Mouse (Mus musculus): Measurements from ENCODE around the gene Tusc2.

DNA sequence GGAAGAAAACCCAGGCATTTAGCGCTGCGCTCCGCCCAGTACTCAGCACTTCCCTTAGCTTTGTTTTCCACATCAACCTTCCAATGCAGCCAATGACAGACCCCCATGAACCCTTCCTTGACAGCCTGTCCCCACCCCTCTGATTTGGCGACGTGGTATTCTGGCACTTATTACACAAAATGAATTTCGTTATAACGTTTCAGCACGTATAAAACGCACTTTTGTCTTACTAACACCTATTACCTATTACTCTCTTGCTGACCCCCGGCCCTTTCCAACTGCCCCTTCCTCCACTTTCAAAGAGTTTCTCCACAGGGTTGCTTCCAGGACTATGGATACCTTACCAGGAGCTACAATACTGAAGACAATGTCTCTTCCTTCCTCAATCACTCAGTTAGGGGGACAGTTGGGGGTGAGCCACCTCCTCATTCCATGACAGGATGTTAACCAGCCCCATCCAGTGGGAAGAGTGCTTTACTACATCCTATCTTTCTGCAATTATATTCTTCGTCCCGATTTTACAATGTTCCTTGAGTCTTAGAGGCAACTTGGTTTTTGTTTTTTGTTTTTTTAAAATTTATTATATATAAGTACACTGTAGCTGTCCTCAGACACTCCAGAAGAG, 50.0 kb downstream of the Tusc2 start:
- TF ChIP-seq CTCF (IDR thresholded peaks at IDR 0.05; ENCODE audit: low read depth) = peak; percentile 35
- peak; percentile 7; the same call in 1 of the 2 replicates for TF ChIP-seq EP300 (IDR thresholded peaks at IDR 0.05; ENCODE audit: low read depth)
